Mouse (Mus musculus) stomach, postnatal 0 days (tissue): Measurements from ENCODE around the gene 4833427G06Rik. TPM values are rescaled to one million over a fixed set of nuclear protein-coding genes. Genes with fewer than 3 reads are reported as not detected.
"Not testable (repeated sequence)": the region's sequence is repeated elsewhere in the genome, so short reads cannot be mapped to it uniquely, and the experiment has no call there.

Source experiments
- ATAC-seq: fragments of 200-750 bp; cut with Nextera tagmentation; 2 replicates; pipeline ENCODE4 v1.8.0; 2017; ENCODE audit not compliant: low FRiP score, low TSS enrichment
- DNase-seq: peaks from one replicate; pipeline ENCODE4 v3.0.0-alpha.2; 2016; ENCODE audit warnings: low spot score
- H3K27ac ChIP-seq: fragments of 300-500 bp; sonication (generic); replicated peaks from 2 replicates; pipeline ENCODE4 v1.5.1; 2014; ENCODE audit warnings: mild to moderate bottlenecking, control low read depth
- H3K27me3 ChIP-seq: fragments of 300-500 bp; sonication (generic); 2 replicates; pipeline ENCODE4 v1.6.1; 2014; ENCODE audit warnings: low read length; ENCODE audit not compliant: control insufficient read depth, insufficient read depth
- H3K36me3 ChIP-seq: fragments of 300-500 bp; sonication (generic); 2 replicates; pipeline ENCODE4 v1.6.1; 2014; ENCODE audit warnings: low read length, mixed read lengths; ENCODE audit not compliant: control insufficient read depth, insufficient read depth
- H3K4me1 ChIP-seq: fragments of 300-500 bp; sonication (generic); replicated peaks from 2 replicates; pipeline ENCODE4 v1.6.1; 2014; ENCODE audit warnings: antibody characterized with exemption; ENCODE audit not compliant: control insufficient read depth, insufficient read depth
- H3K4me2 ChIP-seq: fragments of 300-500 bp; sonication (generic); replicated peaks from 2 replicates; pipeline ENCODE4 v1.6.1; 2014; ENCODE audit warnings: low read depth, mild to moderate bottlenecking, control low read depth, moderate library complexity
- H3K4me3 ChIP-seq: fragments of 300-500 bp; sonication (generic); 2 replicates; pipeline ENCODE4 v1.5.1; 2014; ENCODE audit warnings: low read depth, low read length, control low read depth
- H3K9ac ChIP-seq: fragments of 300-500 bp; sonication (generic); 2 replicates; pipeline ENCODE4 v1.6.1; 2014; ENCODE audit warnings: mild to moderate bottlenecking, low read length, control low read depth, mixed read lengths
- H3K9me3 ChIP-seq: fragments of 300-500 bp; sonication (generic); 2 replicates; pipeline ENCODE4 v1.6.1; 2016; ENCODE audit warnings: low read length; ENCODE audit not compliant: control insufficient read depth
- CTCF ChIP-seq: IDR thresholded peaks from 2 replicates; pipeline ENCODE4 v1.5.1; 2016; ENCODE audit warnings: antibody characterized with exemption, low read depth, mild to moderate bottlenecking, moderate library complexity
- EP300 ChIP-seq: optimal IDR thresholded peaks from 2 replicates; pipeline ENCODE3; 2016; ENCODE audit warnings: antibody characterized with exemption
- WGBS: fragments of 180-500 bp; shearing (Covaris S2); extraction: QIAGEN DNeasy Blood & Tissue Kit; methylation state at CpG from one replicate; pipeline ENCODE4 v1.1.7; 2014; 5-methylcytosine and 5-hydroxymethylcytosine counted together
- polyA plus RNA-seq: library from polyadenylated mRNA; unstranded; fragments of >200 nt; fragmentation: Nextera tagmentation; extraction: Ambion mirVana; gene quantifications from 2 replicates; pipeline ENCODE4 v1.2.1, GENCODE M21; 2015

4833427G06Rik gene
- polyA plus RNA-seq, result not detected in 2 replicates

GRCm38 (mm10) chr9:51101756-51102425 lies at the start of gene 4833427G06Rik:
TSS of gene 4833427G06Rik (minus strand) at chr9:51102078.
- ATAC-seq, result peak; percentile 63
- H3K27me3 ChIP-seq, result no peaks in the 10 kb centered on the region
- H3K9me3 ChIP-seq, result no peaks in the 10 kb centered on the region
- no peak within 1 kb of the TSS for H3K9ac ChIP-seq
- 0 out of 2 replicates have a peak, but pooled peaks cover 6% of the 10 kb centered on the region for H3K4me1 ChIP-seq
- no peaks in the 10 kb centered on the region for H3K36me3 ChIP-seq
- 18% methylated on average over 27 of the region's 27 CpGs for WGBS
- peak; percentile 71 for DNase-seq
- peak within 1 kb of the TSS; percentile 30 for H3K4me2 ChIP-seq
- TF ChIP-seq EP300 (no peak), CTCF (peak; percentile 32)
- H3K4me3 ChIP-seq, result no peak within 1 kb of the TSS
- no peak within 1 kb of the TSS for H3K27ac ChIP-seq

DNA sequence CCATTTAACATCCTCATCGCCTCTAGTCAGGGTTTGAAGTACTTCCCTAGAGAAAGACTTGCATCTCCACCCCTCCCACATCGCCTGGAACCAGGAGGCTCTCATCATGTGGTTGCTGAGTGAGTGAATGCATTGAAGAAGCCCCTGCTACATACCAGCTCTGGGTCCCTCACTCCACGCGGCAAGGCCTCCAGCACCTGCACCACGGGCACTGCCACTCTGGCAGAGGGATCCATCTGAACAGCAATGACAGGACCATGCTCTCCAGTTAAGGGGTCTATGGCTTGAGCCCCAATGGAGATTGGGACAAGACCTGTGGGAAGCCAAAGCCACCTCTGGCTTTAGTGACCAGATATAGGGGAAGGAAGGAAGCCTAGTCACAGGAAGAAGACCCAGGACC lies 45.4 kb upstream of the 4833427G06Rik start:
- WGBS, result 85% methylated on average over 5 of the region's 5 CpGs
- no peak for DNase-seq
- no peaks in the 10 kb centered on the region for H3K9me3 ChIP-seq

GRCm38 (mm10) chr9:51146496-51146895 lies 44.6 kb upstream of the 4833427G06Rik start:
- Histone ChIP-seq H3K4me2 (no peak overlapping the region), H3K27ac (no peak overlapping the region), H3K36me3 (no peaks in the 10 kb centered on the region), H3K27me3 (no peaks in the 10 kb centered on the region), H3K9ac (no peak overlapping the region), H3K9me3 (no peaks in the 10 kb centered on the region), H3K4me1 (no peaks in the 10 kb centered on the region), H3K4me3 (no peak overlapping the region)
- ATAC-seq (no peak), DNase-seq (no peak)
- no peak for TF ChIP-seq CTCF
- no peak for TF ChIP-seq EP300
- WGBS, result 50% methylated on average over 4 of the region's 4 CpGs

More for the DNA sequence above, 45.4 kb upstream of the 4833427G06Rik start:
- TF ChIP-seq CTCF (no peak), EP300 (no peak)
- no peaks in the 10 kb centered on the region for H3K36me3 ChIP-seq
- no peak overlapping the region for H3K9ac ChIP-seq
- H3K27ac ChIP-seq, result no peak overlapping the region
- H3K4me3 ChIP-seq, result no peak overlapping the region
- H3K4me2 ChIP-seq, result no peak overlapping the region
- H3K27me3 ChIP-seq, result no peaks in the 10 kb centered on the region
- H3K4me1 ChIP-seq, result no peaks in the 10 kb centered on the region
- ATAC-seq, result no peak

DNA sequence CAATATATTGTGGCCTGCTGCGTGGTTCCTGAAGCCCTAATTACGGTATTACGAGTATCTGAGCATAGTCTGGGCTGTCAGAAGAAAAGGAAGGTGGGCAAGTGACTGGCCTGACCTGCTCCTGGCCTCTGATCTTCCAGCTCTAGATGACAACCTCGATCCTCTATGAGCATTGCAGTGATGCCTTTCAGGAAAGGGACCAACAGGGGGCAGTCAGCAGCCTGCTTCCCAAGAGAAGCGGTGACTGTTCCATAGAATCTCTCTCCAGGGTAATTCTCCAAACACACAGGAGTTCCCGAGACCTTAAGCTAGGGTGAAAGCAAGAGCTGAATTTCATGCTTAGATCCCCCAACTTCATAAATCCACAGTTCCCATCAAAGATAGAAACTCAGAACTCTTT lies 42.3 kb upstream of the 4833427G06Rik start:
- H3K4me3 ChIP-seq, result no peak overlapping the region
- no peak overlapping the region for H3K9ac ChIP-seq
- 72% methylated on average over 6 of the region's 6 CpGs for WGBS
- no peak overlapping the region for H3K4me2 ChIP-seq
- H3K4me1 ChIP-seq, result no peaks in the 10 kb centered on the region
- H3K27ac ChIP-seq, result no peak overlapping the region
- no peaks in the 10 kb centered on the region for H3K27me3 ChIP-seq
- DNase-seq (no peak), ATAC-seq (no peak)
- TF ChIP-seq CTCF (peak; percentile 44), EP300 (no peak)
- no peaks in the 10 kb centered on the region for H3K36me3 ChIP-seq
- H3K9me3 ChIP-seq, result no peaks in the 10 kb centered on the region

- no peak for ATAC-seq
- no peak for TF ChIP-seq EP300
- no peak for TF ChIP-seq CTCF
- Histone ChIP-seq H3K36me3 (no peaks in the 10 kb centered on the region), H3K27me3 (no peaks in the 10 kb centered on the region), H3K27ac (no peak overlapping the region), H3K9ac (no peak overlapping the region), H3K4me1 (no peaks in the 10 kb centered on the region), H3K4me3 (no peak overlapping the region), H3K9me3 (no peaks in the 10 kb centered on the region), H3K4me2 (no peak overlapping the region)
- no peak for DNase-seq
- 86% methylated on average over 1 of the region's 1 CpGs for WGBS
Measured at GRCm38 (mm10) chr9:51143437-51143836, 41.6 kb upstream of the 4833427G06Rik start.

DNA sequence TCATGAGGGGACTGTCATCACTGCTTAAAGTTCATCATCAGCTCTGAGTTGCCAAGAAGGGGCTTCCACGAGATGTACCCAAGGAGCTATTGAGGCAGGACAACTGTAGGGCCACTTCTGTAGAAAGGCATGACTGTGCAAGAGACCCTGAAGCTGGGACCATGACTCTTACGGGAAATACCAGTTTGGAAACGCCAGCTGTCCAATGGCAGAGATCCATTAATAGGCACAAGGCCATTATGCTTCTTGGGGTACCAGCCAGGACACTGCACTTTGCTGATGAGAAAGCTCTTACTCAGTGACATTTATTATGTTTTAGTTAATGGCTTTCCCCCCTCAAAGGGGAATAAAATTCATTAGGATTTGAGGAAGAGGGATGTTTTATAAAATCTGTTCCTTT lies 38.8 kb upstream of the 4833427G06Rik start:
- H3K36me3 ChIP-seq, result no peaks in the 10 kb centered on the region
- WGBS, result 74% methylated on average over 3 of the region's 3 CpGs
- TF ChIP-seq EP300 (no peak), CTCF (no peak)

GRCm38 (mm10) chr9:51139401-51139800 lies 37.5 kb upstream of the 4833427G06Rik start:
- DNase-seq, ATAC-seq, H3K4me3 ChIP-seq, H3K4me1 ChIP-seq, H3K36me3 ChIP-seq, H3K4me2 ChIP-seq, H3K9ac ChIP-seq, H3K27ac ChIP-seq, H3K27me3 ChIP-seq, H3K9me3 ChIP-seq: not testable (repeated sequence)
- 73% methylated on average over 1 of the region's 1 CpGs for WGBS

More for the DNA sequence above, 38.8 kb upstream of the 4833427G06Rik start:
- Histone ChIP-seq H3K27me3 (no peaks in the 10 kb centered on the region), H3K27ac (no peak overlapping the region), H3K4me2 (no peak overlapping the region), H3K9me3 (no peaks in the 10 kb centered on the region), H3K4me1 (no peaks in the 10 kb centered on the region), H3K4me3 (no peak overlapping the region), H3K9ac (no peak overlapping the region)
- no peak for ATAC-seq
- DNase-seq, result no peak
